Mouse (Mus musculus) gastrocnemius, adult 2 months (tissue): ENCODE measurements around the gene Gm21440. TPM values are rescaled to one million over a fixed set of nuclear protein-coding genes. Genes with fewer than 3 reads are reported as not detected.
"Not testable (repeated sequence)": the region's sequence is repeated elsewhere in the genome, so short reads cannot be mapped to it uniquely, and the experiment has no call there.

Experiments
- DNase-seq: peaks from one replicate; pipeline ENCODE4 v3.0.0; 2022
- H3K27ac ChIP-seq: fragments of 200-600 bp; 2 replicates; pipeline ENCODE4 v1.8.1; 2022; ENCODE audit warnings: mild to moderate bottlenecking
- H3K4me3 ChIP-seq: fragments of 200-600 bp; 2 replicates; pipeline ENCODE4 v1.8.1; 2022; ENCODE audit warnings: mild to moderate bottlenecking, moderate library complexity
- intact Hi-C: fragments of 180-260 bp; cut with DNase I; formaldehyde crosslinking; loops from one replicate; pipeline ENCODE4 v1.15.1; 2025
- long read RNA-seq, 2 experiments: library from polyadenylated mRNA; stranded (forward); transcript quantifications; one replicate each; pipeline ENCODE4 v2.0.0; 2021
- total RNA-seq, 2 experiments: library from RNA; stranded (reverse); gene quantifications; 2 replicates each; pipeline ENCODE4 v1.2.3; 2021

Gm21440 gene
- total RNA-seq, result not detected
- long read RNA-seq, experiment 1, result 0 reads
- long read RNA-seq, experiment 2, result 0 reads

DNA sequence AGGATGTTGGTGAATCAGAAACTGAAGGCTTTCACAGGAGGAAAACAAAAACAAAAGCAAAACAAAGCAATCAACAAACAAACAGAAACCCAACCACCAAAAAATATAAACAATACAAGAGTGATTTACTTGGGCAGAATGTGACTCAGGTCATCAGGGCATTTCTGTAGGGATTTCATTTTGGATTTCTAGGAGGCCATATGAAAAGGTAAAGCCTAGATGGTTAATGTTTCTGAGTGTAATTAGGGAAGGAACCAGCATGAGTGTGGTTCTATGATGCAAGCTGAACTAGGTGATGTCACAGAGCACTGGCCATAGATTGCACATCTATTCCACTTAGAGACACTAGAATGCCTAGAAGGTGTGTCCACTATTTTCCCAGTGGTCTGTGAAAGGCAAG is at the start of gene Gm21440, which contains the start of gene Gm21454:
TSS of gene Gm21440 (plus strand) at position 301 of the 400 bp plus-strand sequence.
TSS of gene Gm21454 (plus strand) at position 352 of the 400 bp plus-strand sequence.
- H3K4me3 ChIP-seq, H3K27ac ChIP-seq, intact Hi-C loops, DNase-seq: not testable (repeated sequence)

DNA sequence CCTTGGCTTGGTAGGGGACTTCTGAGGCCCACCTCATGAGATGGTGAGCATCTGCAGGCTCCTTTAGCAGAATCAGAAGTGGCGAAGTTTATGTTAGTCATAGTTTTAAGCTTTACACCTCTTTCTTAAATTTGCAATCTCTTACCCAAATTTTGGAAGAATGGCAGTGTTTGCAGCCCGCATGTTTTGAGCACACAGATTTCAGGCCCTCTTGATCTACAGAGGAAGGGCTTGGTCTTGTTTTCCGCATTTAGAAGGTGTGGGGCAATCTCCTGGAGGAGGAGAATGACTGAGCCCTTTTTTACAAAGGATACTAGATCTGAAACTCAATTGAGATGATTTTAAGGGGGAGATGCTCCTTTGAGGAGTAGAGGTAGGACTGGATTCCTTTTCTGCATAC is 28.4 kb upstream of the Gm21440 start, which contains the start of gene Gm21828:
TSS of gene Gm21828 (minus strand) at position 101 of the 400 bp plus-strand sequence.
- H3K4me3 ChIP-seq, intact Hi-C loops, H3K27ac ChIP-seq, DNase-seq: not testable (repeated sequence)

Other genes with a start within 250 kb of the Gm21440 start
- gene Gm20807, start 209.5 kb upstream of the Gm21440 start, total RNA-seq, result not detected
- not detected for gene Gm21891, start 118.9 kb upstream of the Gm21440 start, total RNA-seq
- gene Gm21425, start 90.4 kb upstream of the Gm21440 start, total RNA-seq, result not detected
- gene Gm21828, start 28.5 kb upstream of the Gm21440 start, total RNA-seq, result not detected
- gene Gm21454, start 51 bp downstream of the Gm21440 start, total RNA-seq, result not detected
- not detected for gene Gm21725, start 96.7 kb downstream of the Gm21440 start, total RNA-seq
- gene Gm21866, start 213.2 kb downstream of the Gm21440 start, total RNA-seq, result not detected
- gene Gm20773, start 241.6 kb downstream of the Gm21440 start, total RNA-seq, result not detected